Mouse (Mus musculus) brain, embryonic 14.5 days (tissue): ENCODE results near the gene Pyroxd2. TPM values are rescaled to one million over a fixed set of nuclear protein-coding genes. Genes with fewer than 3 reads are reported as not detected.
"Not testable (repeated sequence)": the region's sequence is repeated elsewhere in the genome, so short reads cannot be mapped to it uniquely, and the experiment has no call there.

Source experiments
- DNase-seq: peaks from one replicate; pipeline ENCODE4 v3.0.0-alpha.2; 2011; ENCODE audit warnings: low read depth
- CTCF ChIP-seq: fragments of 200-500 bp; IDR thresholded peaks from 2 replicates; pipeline ENCODE4 v1.5.1; 2012; ENCODE audit warnings: inconsistent platforms, mild to moderate bottlenecking, moderate library complexity, borderline replicate concordance; ENCODE audit not compliant: insufficient read depth, insufficient read length; ENCODE audit errors: extremely low read depth
- POLR2A ChIP-seq: fragments of 200-500 bp; IDR thresholded peaks from 2 replicates; pipeline ENCODE4 v1.6.1; 2012; ENCODE audit warnings: mild to moderate bottlenecking, inconsistent platforms, borderline replicate concordance; ENCODE audit not compliant: poor library complexity, insufficient read depth, insufficient read length, severe bottlenecking; ENCODE audit errors: extremely low read depth
- polyA plus RNA-seq: library from polyadenylated mRNA; depleted of rRNA; stranded (reverse); fragments of >200 nt; gene quantifications from 2 replicates; pipeline ENCODE4 v1.2.3, GENCODE M21; 2012; rRNA removed

The Pyroxd2 gene
- 2.5 and 3.2 TPM in 2 replicates for polyA plus RNA-seq

GRCm38 (mm10) chr19:42752363-42752931 lies at the start of gene Pyroxd2:
Gene Pyroxd2, minus strand, starts transcription at chr19:42752775.
- DNase-seq = peak; percentile 94
- TF ChIP-seq CTCF (no peak), POLR2A (no peak)

GRCm38 (mm10) chr19:42797866-42798265 lies 45.3 kb upstream of the Pyroxd2 start:
- no peak for DNase-seq
- TF ChIP-seq CTCF (no peak), POLR2A (no peak)

- DNase-seq = no peak
Measured at GRCm38 (mm10) chr19:42795801-42796200, 43.2 kb upstream of the Pyroxd2 start.

GRCm38 (mm10) chr19:42794914-42795613 lies 42.5 kb upstream of the Pyroxd2 start:
- DNase-seq = peak; percentile 93
- TF ChIP-seq POLR2A (no peak), CTCF (peak; percentile 94)

More at GRCm38 (mm10) chr19:42795801-42796200, 43.2 kb upstream of the Pyroxd2 start:
- TF ChIP-seq POLR2A = no peak
- no peak for TF ChIP-seq CTCF

- peak; percentile 29 for DNase-seq
- no peak for TF ChIP-seq CTCF
- no peak for TF ChIP-seq POLR2A
Measured at GRCm38 (mm10) chr19:42788311-42788710, 35.7 kb upstream of the Pyroxd2 start.

GRCm38 (mm10) chr19:42785562-42786220 lies 33.1 kb upstream of the Pyroxd2 start:
- peak; percentile 64 for DNase-seq
- TF ChIP-seq CTCF = no peak
- no peak for TF ChIP-seq POLR2A

GRCm38 (mm10) chr19:42785129-42785528 lies 32.6 kb upstream of the Pyroxd2 start:
- peak; percentile 27 for DNase-seq

GRCm38 (mm10) chr19:42780156-42780538 lies 27.6 kb upstream of the Pyroxd2 start:
- not testable (repeated sequence) for DNase-seq

More at GRCm38 (mm10) chr19:42785129-42785528, 32.6 kb upstream of the Pyroxd2 start:
- TF ChIP-seq POLR2A (no peak), CTCF (peak; percentile 40; the same call in 1 of the 2 replicates)

GRCm38 (mm10) chr19:42779531-42780155 lies 27.1 kb upstream of the Pyroxd2 start, which contains the start of gene Hps1:
Gene Hps1, minus strand, starts transcription at chr19:42779978.
- TF ChIP-seq CTCF (0 out of 2 replicates have a peak, but pooled peaks have one; percentile 1), POLR2A (no peak; the same call in 1 of the 2 replicates)

GRCm38 (mm10) chr19:42777801-42778200 lies 25.2 kb upstream of the Pyroxd2 start:
- no peak for DNase-seq
- TF ChIP-seq POLR2A (no peak), CTCF (peak; percentile 27; the same call in 1 of the 2 replicates)

More at GRCm38 (mm10) chr19:42779531-42780155, 27.1 kb upstream of the Pyroxd2 start, which contains the start of gene Hps1:
- peak; percentile 98 for DNase-seq

GRCm38 (mm10) chr19:42776813-42777212 lies 24.2 kb upstream of the Pyroxd2 start:
- TF ChIP-seq POLR2A (no peak), CTCF (peak; percentile 25; the same call in 1 of the 2 replicates)
- DNase-seq = no peak

GRCm38 (mm10) chr19:42770141-42770872 lies 17.7 kb upstream of the Pyroxd2 start:
- no peak for TF ChIP-seq CTCF
- no peak for TF ChIP-seq POLR2A
- DNase-seq = no peak
